Mouse (Mus musculus): ENCODE data around the gene Wdr4.
"Not testable (repeated sequence)": the region's sequence is repeated elsewhere in the genome, so short reads cannot be mapped to it uniquely, and the experiment has no call there.

Gene Wdr4

GRCm38 (mm10) chr17:31535871-31536629 lies 16.3 kb upstream of the Wdr4 start:
- DNase-seq (ENCODE audit: extremely low read depth, low read depth, low spot score): no peak

GRCm38 (mm10) chr17:31535358-31535757 lies 15.6 kb upstream of the Wdr4 start:
- DNase-seq (ENCODE audit: extremely low read depth, low read depth, low spot score): no peak

GRCm38 (mm10) chr17:31532331-31532730 lies 12.6 kb upstream of the Wdr4 start:
- not testable (repeated sequence) for DNase-seq (ENCODE audit: extremely low read depth, low read depth, low spot score)

- no peak for DNase-seq (ENCODE audit: extremely low read depth, low read depth, low spot score)
Observed at GRCm38 (mm10) chr17:31531441-31532158, 11.8 kb upstream of the Wdr4 start.

- no peak for DNase-seq (ENCODE audit: extremely low read depth, low read depth, low spot score)
Observed at GRCm38 (mm10) chr17:31529314-31529713, 9.5 kb upstream of the Wdr4 start.

GRCm38 (mm10) chr17:31525816-31526215 lies 6.0 kb upstream of the Wdr4 start:
- no peak for DNase-seq (ENCODE audit: extremely low read depth, low read depth, low spot score)

GRCm38 (mm10) chr17:31525114-31525513 lies 5.3 kb upstream of the Wdr4 start:
- no peak for DNase-seq (ENCODE audit: extremely low read depth, low read depth, low spot score)

- DNase-seq (ENCODE audit: extremely low read depth, low read depth, low spot score): no peak
Observed at GRCm38 (mm10) chr17:31521948-31522347, 2.2 kb upstream of the Wdr4 start.

GRCm38 (mm10) chr17:31520895-31521294 lies 1.1 kb upstream of the Wdr4 start:
- no peak for DNase-seq (ENCODE audit: extremely low read depth, low read depth, low spot score)

GRCm38 (mm10) chr17:31519344-31519945 lies 335 bp downstream of the Wdr4 start:
- no peak for DNase-seq (ENCODE audit: extremely low read depth, low read depth, low spot score)

- no peak for DNase-seq (ENCODE audit: extremely low read depth, low read depth, low spot score)
Observed at GRCm38 (mm10) chr17:31514696-31515095, 5.1 kb downstream of the Wdr4 start.

- DNase-seq (ENCODE audit: extremely low read depth, low read depth, low spot score): no peak
Observed at GRCm38 (mm10) chr17:31512593-31512992, 7.2 kb downstream of the Wdr4 start.

GRCm38 (mm10) chr17:31511792-31512495 lies 7.8 kb downstream of the Wdr4 start:
- no peak for DNase-seq (ENCODE audit: extremely low read depth, low read depth, low spot score)

- DNase-seq (ENCODE audit: extremely low read depth, low read depth, low spot score): no peak
Observed at GRCm38 (mm10) chr17:31510944-31511343, 8.8 kb downstream of the Wdr4 start.

- DNase-seq (ENCODE audit: extremely low read depth, low read depth, low spot score): no peak
Observed at GRCm38 (mm10) chr17:31506282-31506681, 13.5 kb downstream of the Wdr4 start.

- no peak for DNase-seq (ENCODE audit: extremely low read depth, low read depth, low spot score)
Observed at GRCm38 (mm10) chr17:31505013-31505412, 14.8 kb downstream of the Wdr4 start.

- DNase-seq (ENCODE audit: extremely low read depth, low read depth, low spot score): no peak
Observed at GRCm38 (mm10) chr17:31503936-31504335, 15.8 kb downstream of the Wdr4 start.

- no peak for DNase-seq (ENCODE audit: extremely low read depth, low read depth, low spot score)
Observed at GRCm38 (mm10) chr17:31503337-31503736, 16.4 kb downstream of the Wdr4 start.

- no peak for DNase-seq (ENCODE audit: extremely low read depth, low read depth, low spot score)
Observed at GRCm38 (mm10) chr17:31502261-31502927, 17.4 kb downstream of the Wdr4 start.

- DNase-seq (ENCODE audit: extremely low read depth, low read depth, low spot score): no peak
Observed at GRCm38 (mm10) chr17:31500908-31501307, 18.9 kb downstream of the Wdr4 start.

GRCm38 (mm10) chr17:31500416-31500815 lies 19.4 kb downstream of the Wdr4 start:
- no peak for DNase-seq (ENCODE audit: extremely low read depth, low read depth, low spot score)
